ENCODE assay signal across 28 mouse cellular contexts in the genomic region with DNA sequence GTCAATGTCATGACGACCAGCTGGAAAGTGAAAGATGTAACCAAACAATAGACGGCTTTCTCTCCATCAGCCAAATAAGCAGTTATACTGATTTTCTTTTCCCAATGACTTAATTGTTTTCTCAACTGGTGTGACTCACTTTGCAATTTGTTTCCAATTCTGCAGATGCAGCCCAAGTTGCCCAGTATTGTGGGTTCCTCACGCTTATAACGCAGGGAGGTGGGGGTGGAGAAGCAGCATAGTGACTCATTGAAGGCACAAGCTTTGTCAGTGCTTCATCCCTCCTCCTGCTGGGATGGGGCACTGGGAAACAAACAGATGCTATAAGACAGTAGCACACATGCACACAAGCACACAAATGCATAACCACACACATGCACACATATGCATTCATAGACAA.
DNase-seq lines count a peak whose midpoint lies in the region; TF ChIP-seq lines count a peak whose summit lies in the region.
"Had no signal": no experiment of that assay in that cellular context is flagged by ENCODE, and none has a peak within 500 bp of the region (broad histone marks: within the 10 kb centered on the region; RNA-seq: fewer than 3 reads in every experiment).

No protein-coding gene starts in this region.

- intact Hi-C loops in left cerebral cortex, postnatal 10 days (cut with DNase I), result no loop called here

- peak overlapping the region; percentile 87 for H3K27ac ChIP-seq in olfactory bulb, adult 2 months (ENCODE audit: insufficient read depth, low read depth, low read length)
- H3K27ac ChIP-seq: embryonic facial prominence, embryonic 10.5 days; embryonic facial prominence, embryonic 15.5 days; gastrocnemius, adult 2 months; hindbrain, embryonic 12.5 days; limb, embryonic 12.5 days; liver, embryonic 15.5 days; neural tube, embryonic 15.5 days had no signal

- no peak for TF ChIP-seq CTCF in olfactory bulb, adult 2 months (IDR thresholded peaks at IDR 0.05; ENCODE audit: insufficient read depth, low read depth, low read length)

- H3K4me1 ChIP-seq in olfactory bulb, adult 2 months (ENCODE audit: control insufficient read depth, insufficient read depth, low read length), result peaks cover 6% of the 10 kb centered on the region; the same call in 1 of the 2 replicates
- H3K4me1 ChIP-seq: embryonic facial prominence, embryonic 10.5 days; embryonic facial prominence, embryonic 15.5 days; hindbrain, embryonic 12.5 days; limb, embryonic 12.5 days; liver, embryonic 15.5 days had no signal

- 24% methylated on average over 4 of the region's 4 CpGs for WGBS in olfactory bulb, adult 2 months

- no peak for TF ChIP-seq POLR2A in olfactory bulb, adult 2 months (IDR thresholded peaks at IDR 0.05; ENCODE audit: insufficient read depth, low read depth, low read length)

- H3K4me3 ChIP-seq in olfactory bulb, adult 2 months (ENCODE audit: insufficient read depth, low read depth, low read length), result no peak overlapping the region
- H3K4me3 ChIP-seq: embryonic facial prominence, embryonic 10.5 days; embryonic facial prominence, embryonic 15.5 days; gastrocnemius, adult 2 months; hindbrain, embryonic 12.5 days; limb, embryonic 12.5 days; liver, embryonic 15.5 days; neural tube, embryonic 15.5 days had no signal

- peak; percentile 21 to 28 for DNase-seq in left cerebral cortex, adult 9 months (ENCODE audit: low spot score in 2 of 2)
- DNase-seq in left cerebral cortex, postnatal 10 days (ENCODE audit: extremely low spot score in 1 of 2, low spot score in 2 of 2), result no peak
- DNase-seq in MN1 (ENCODE audit: low spot score), result peak; percentile 16
- DNase-seq in Muller cell, postnatal 12 days (ENCODE audit: inconsistent ontology term), result peak; percentile 95
- no peak for DNase-seq in thymus, postnatal 0 days (ENCODE audit: low spot score)
- DNase-seq: adrenal gland, adult 8-10 months; B cell, adult 2 months; cerebellum, adult 8-10 months; cerebellum, postnatal 25 days; gastrocnemius, adult 2 months; gastrocnemius, postnatal 36 days; heart, adult 18-20 months; heart, postnatal 36 days; kidney, adult 9 months; kidney, postnatal 10 days; lung, embryonic 14.5 days; lung, postnatal 14 days; midbrain, embryonic 14.5 days; spleen, adult 18-20 months; thymus, adult 18-20 months; thymus, postnatal 4 days had no signal

Comparison
In these comparisons a context has a peak if more than half of its experiments do, and no peak if none do; other contexts are left out.
1. DNase-seq: peak in left cerebral cortex, adult 9 months (2 of 2), MN1 (single experiment) and Muller cell, postnatal 12 days (single experiment); none in left cerebral cortex, postnatal 10 days (0 of 2) and thymus, postnatal 0 days (single experiment).